Mouse (Mus musculus): ENCODE measurements around the gene Cdc42ep2.

DNA sequence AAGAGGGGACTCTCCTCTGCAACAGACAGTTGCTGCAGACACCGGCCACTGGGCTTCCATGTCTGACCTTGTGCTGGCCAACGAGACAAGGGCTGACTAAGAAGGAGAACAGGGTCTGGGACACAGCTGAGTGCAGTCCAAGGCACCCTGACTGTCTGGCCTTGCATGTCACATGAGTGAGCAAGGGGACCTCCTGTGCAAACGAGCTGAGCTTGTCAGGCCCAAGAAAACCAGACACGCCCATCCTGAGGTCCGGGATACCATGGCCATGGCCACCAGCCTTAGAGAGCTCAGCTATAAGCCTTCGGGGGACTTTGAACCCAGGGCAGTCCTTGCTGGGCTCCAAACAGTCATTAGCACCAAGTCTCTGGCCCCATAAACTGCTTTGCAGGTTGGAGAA lies 56.5 kb downstream of the Cdc42ep2 start:
- no peak for TF ChIP-seq POLR2A (IDR thresholded peaks at IDR 0.05; ENCODE audit: borderline replicate concordance, low read depth, low read length)
- TF ChIP-seq CTCF (IDR thresholded peaks at IDR 0.05; ENCODE audit: low read depth, low read length) = no peak

All from bone marrow macrophage, adult 2 months (primary cell).